Mouse (Mus musculus) heart, postnatal 25 days (tissue): ENCODE data around the gene Snrnp35. TPM values are rescaled to one million over a fixed set of nuclear protein-coding genes. Genes with fewer than 3 reads are reported as not detected.

Experiments
- DNase-seq: peaks from one replicate; pipeline ENCODE4 v3.0.0; 2022; ENCODE audit warnings: low spot score
- intact Hi-C: fragments of 180-260 bp; cut with DNase I; formaldehyde crosslinking; loops from one replicate; pipeline ENCODE4 v1.15.1; 2025
- total RNA-seq, 2 experiments: library from RNA; stranded (reverse); gene quantifications; 2 replicates each; pipeline ENCODE4 v1.2.3; 2021

The Snrnp35 gene
- total RNA-seq, 2 experiments from 2014 or later = 10.0 to 12.7 TPM

DNA sequence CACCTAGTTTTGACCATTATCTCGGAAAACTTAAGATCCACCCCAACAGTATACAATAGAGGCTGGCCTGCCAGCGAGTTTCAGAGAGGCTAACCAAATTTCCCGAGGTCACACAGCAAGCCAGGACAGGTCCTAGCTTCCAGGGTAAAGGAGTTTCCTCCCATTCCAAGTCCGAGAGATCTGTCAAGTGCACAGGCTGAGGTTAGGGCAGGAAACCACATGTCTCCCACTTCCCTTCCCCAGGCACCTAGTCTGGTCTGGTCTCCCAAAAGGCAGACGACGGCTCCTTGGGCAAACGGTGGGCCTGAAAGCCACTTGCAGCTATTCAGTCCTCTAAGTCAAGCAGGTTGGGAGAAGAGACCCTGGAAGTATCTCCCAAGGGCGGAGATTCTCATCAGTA is 46.8 kb downstream of the Snrnp35 start:
- intact Hi-C loops = loop anchor here (2.0 to 10.0 kb wide), 2 partner anchors 31 to 175 kb away; no protein-coding TSS in a partner anchor
- no peak for DNase-seq

DNA sequence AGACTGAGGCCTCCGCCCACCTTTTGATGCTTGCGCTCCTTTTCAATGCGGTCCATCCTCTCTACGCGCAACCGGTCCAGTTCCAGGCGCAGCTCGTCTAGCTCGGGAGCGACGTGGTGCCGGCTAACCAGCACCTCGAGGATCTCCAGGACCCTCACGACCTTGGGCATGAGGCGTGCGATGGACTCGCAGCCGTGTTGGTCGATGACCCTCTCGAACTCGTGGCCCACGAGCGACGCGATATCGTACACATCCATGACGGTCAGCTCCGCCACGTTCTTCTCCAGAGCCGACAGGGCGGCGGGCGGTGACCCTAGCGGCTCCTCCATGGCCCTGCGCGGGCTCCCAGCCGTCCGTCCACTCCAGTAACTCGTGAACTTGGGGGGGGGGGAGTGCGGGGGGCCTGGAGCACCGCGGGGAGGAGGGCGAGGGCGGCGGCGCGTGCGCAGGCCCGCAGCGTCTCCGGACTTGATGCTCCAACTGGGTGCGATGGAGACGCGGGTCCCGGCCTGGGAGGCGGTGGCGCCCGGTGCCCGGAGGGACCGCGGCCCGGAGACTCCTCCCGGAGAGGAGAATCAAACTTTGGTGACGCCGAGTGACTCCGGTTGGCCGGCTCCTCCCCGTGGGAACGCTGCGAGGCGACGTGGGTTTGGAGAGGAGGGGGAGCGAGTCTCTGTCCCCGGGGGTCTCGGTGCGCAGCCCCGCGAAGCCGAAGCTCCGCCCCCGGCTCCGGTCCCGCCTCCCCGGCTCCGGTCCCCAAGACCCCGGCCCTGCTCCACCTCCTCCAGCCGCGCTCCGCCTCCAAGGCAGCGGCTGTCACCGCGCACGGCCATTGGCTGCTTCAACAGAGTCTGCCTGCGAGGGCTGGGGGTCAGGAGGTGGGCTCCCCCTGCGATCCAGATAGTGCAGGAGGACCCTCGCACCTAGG is 48.0 kb downstream of the Snrnp35 start, which contains the start of gene Rilpl1:
TSS of gene Rilpl1 (minus strand) at position 737 of the 928 bp plus-strand sequence.
- intact Hi-C loops = loop anchor here (10.0 kb wide), 1 partner anchor 176 kb away; no protein-coding TSS in a partner anchor
- peak; percentile 82 for DNase-seq

DNA sequence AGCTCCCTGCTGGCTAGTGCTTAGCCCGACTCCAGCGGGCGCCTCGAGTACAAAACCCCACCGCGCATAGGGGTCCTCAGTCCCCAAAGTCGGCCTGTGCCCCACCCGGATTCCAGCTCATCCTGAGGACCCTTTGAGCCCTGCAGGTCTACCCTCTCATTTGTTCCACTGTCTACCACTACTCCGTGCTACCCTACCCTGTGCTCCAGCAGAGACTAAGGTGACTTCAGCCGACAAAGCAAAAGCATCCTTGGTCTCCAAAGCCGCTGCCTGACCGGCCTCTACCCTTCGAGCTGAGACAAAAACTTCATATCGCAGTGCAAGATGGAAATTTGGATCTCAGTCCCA is 48.6 kb downstream of the Snrnp35 start:
- no peak for DNase-seq
- intact Hi-C loops = loop anchor here (10.0 kb wide), 1 partner anchor 177 kb away; no protein-coding TSS in a partner anchor

DNA sequence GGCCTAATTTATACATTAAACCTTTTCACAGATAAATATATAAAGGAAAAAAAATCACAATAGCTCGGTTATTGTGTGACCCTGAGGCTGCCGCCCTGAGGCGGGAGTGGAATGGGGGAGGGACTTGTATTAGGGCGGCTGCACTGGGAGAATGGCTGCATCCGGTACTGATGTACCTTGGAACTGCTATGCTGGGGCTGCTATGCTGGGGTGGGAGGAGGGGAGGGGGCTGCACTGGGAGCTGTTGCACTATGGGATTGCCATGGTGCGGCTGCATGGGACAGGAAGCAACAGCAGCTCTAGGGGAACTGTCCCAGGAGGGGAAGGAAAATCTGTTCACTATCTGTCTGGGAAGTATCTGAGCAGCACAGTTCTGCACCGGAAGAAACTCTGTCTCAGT is 49.5 kb downstream of the Snrnp35 start:
- no peak for DNase-seq
- intact Hi-C loops = loop anchor here (10.0 kb wide), 1 partner anchor 178 kb away; no protein-coding TSS in a partner anchor

DNA sequence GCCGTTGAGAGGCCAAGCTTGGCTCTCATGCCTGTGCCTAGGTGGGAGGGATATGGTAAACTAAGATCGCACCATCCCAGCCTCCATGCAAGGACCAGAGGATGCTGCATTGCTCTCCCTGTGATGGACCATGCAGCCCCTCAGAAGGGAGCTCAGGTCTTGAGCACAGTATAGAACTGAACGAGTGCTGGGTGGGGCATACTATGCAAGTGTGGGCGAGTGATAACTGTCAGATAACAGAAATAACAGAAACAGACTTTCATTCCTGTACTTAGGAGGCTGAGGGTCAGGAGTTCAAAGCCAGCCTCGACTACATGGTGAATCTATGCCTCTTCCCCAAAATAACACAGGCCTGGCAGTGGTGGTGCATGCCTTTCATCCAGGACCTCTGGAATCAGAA is 52.1 kb downstream of the Snrnp35 start:
- DNase-seq = no peak
- intact Hi-C loops = loop anchor here (5.0 to 10.0 kb wide), 2 partner anchors 53 to 180 kb away; partner anchors contain the start of gene Snrnp35

DNA sequence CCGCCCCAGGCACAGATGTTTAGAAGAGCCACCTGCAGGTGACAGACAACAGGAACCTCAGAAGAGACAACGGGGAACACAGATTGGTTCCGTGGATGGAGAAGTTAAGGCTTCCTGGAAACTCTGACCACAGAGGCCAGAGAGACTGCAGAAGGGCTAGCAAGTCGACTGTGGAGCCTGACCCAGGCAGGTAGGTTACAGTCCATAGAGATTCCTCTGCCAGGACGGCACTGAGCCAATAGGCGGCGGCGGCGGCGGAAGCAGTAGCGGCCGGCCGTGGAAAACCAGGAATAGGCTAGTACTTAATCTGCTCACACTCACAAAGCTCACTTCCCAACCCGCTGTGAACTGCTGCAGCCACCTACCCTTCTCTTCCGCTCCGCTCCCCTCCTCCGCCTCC is 53.8 kb downstream of the Snrnp35 start:
- intact Hi-C loops = loop anchor here (5.0 to 10.0 kb wide), 2 partner anchors 54 to 182 kb away; partner anchors contain the start of gene Snrnp35
- DNase-seq = peak; percentile 49

DNA sequence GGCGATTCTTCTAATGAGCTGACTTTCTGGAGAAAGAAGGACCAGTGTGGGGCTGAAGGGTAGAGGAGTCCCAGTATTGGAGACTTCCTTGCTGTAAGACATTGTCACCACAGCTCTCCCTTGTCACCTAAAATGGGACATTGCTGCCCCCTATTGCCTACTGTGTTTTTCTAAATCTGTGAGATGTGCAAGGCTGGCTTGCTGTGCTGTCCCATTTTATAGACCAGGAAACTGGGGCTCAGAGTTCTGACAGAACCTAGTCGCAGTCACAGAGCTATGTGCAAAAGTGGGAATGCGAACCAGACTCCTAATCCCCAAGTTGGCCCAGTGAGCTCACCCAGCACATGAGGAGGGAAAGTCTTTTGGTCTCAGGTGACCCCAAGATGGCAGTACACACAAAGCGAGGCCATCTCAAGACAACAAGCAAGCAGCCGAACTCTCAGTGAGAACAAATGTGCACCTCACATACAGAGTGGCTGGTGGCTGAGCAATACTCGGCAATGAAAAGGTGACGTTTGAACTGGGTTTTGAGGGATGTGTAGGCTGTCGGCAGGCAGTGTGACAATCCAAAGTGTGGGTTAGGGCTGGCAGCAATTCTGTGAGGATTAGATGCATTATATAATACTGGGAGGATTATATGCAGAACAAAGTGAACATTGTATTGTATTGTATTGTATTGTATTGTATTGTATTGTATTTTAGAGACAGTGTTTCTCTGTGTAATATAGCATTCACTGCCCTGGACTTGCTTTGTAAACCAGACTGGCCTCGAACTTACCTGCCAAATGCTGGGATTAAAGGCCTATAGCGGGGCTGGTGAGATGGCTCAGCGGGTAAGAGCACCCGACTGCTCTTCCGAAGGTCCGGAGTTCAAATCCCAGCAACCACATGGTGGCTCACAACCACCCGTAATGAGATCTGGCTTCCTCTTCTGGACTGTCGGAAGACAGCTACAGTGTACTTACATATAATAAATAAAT is 56.2 kb downstream of the Snrnp35 start:
- intact Hi-C loops = loop anchor here (2.0 to 10.0 kb wide), 3 partner anchors 57 to 184 kb away; partner anchors contain the start of gene Snrnp35
- no peak for DNase-seq

DNA sequence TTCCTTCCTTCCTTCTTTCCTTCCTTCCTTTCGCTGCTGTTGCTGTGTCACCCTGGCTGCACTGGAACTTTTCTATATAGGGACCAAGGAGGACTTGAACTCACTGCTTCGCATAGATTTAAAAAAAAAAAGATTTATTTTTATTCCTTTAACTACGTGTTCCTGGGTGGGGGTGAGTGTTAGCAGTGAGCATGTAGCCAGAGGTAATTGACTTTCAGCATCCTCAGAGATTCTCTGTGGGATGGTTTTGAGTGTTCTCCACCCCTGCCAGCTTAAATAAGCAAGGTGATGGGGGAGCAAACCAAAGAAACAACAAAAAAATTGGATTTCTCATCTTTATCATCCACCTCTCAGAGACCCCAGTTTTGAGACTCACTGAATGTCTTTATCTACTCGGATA is 57.0 kb downstream of the Snrnp35 start:
- intact Hi-C loops = loop anchor here (2.0 to 10.0 kb wide), 3 partner anchors 58 to 185 kb away; partner anchors contain the start of gene Snrnp35
- no peak for DNase-seq

DNA sequence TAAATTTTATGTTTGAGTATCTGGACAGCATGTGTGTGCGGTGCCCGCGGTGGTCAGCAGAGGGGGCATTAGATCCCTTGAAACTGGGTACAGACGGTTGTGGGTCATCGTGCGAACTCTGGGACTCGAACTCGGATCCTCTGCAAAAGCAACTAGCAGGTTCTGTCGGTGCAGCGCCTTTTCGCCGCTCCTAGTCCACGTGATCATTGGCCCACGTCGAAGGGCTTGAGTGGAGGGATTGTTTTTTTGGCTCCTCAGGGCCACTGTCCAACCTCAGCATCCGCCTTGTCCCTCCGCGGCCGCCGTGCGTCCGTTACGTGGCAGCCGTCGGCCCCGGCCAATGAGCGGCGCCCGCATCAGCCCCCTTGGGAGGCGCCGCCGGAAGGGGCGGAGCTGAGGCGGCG is 57.5 kb downstream of the Snrnp35 start, which contains the start of gene Tmed2:
TSS of gene Tmed2 (plus strand) at position 313 of the 404 bp plus-strand sequence.
- peak; percentile 95 for DNase-seq
- intact Hi-C loops = no loop called here

Other genes with a start within 250 kb of the Snrnp35 start
- gene Pitpnm2, start 233.4 kb upstream of the Snrnp35 start, total RNA-seq = 10 to 100 TPM; 42.5 to 50.9 TPM
- gene Mphosph9, start 155.2 kb upstream of the Snrnp35 start, total RNA-seq = 1 to 10 TPM; 4.0 to 4.6 TPM
- 10 to 100 TPM; 10.5 to 13.6 TPM for gene 2810006K23Rik, start 155.0 kb upstream of the Snrnp35 start, total RNA-seq
- gene Cdk2ap1, start 120.1 kb upstream of the Snrnp35 start, total RNA-seq = 100 to 1,000 TPM; 159 to 181 TPM
- gene Sbno1, start 57.1 kb upstream of the Snrnp35 start, total RNA-seq = 10 to 100 TPM; 63.9 to 68.9 TPM
- gene Kmt5a, start 43.2 kb upstream of the Snrnp35 start, total RNA-seq = 100 to 1,000 TPM; 221 to 226 TPM
- gene Rilpl2, start 4.8 kb upstream of the Snrnp35 start, total RNA-seq = 1 to 10 TPM; 7.9 to 9.4 TPM
- 100 to 1,000 TPM; 191 to 222 TPM for gene Rilpl1, start 48.3 kb downstream of the Snrnp35 start, total RNA-seq
- 100 to 1,000 TPM; 165 to 178 TPM for gene Tmed2, start 57.6 kb downstream of the Snrnp35 start, total RNA-seq
- 1 to 10 TPM; 5.4 to 6.0 TPM for gene Ddx55, start 69.7 kb downstream of the Snrnp35 start, total RNA-seq
- gene Eif2b1, start 96.0 kb downstream of the Snrnp35 start, total RNA-seq = 10 to 100 TPM; 27.8 to 33.3 TPM
- gene Gtf2h3, start 96.0 kb downstream of the Snrnp35 start, total RNA-seq = 10 to 100 TPM; 19.8 to 22.6 TPM
- 10 to 100 TPM; 52.2 to 52.3 TPM for gene Atp6v0a2, start 145.4 kb downstream of the Snrnp35 start, total RNA-seq
- gene Dnah10, start 242.0 kb downstream of the Snrnp35 start, total RNA-seq = under 1 TPM; 0.03 to 0.06 TPM